Mouse (Mus musculus) olfactory bulb, adult 2 months (tissue): ENCODE measurements around the gene Fgfr2.

Experiments
- CTCF ChIP-seq: fragments of 200-500 bp; IDR thresholded peaks from 2 replicates; pipeline ENCODE4 v1.5.1; 2012; ENCODE audit warnings: low read depth, mild to moderate bottlenecking, low read length, moderate library complexity; ENCODE audit not compliant: insufficient read depth
- POLR2A ChIP-seq: fragments of 200-500 bp; IDR thresholded peaks from 2 replicates; pipeline ENCODE4 v1.6.1; 2012; ENCODE audit warnings: mild to moderate bottlenecking, low read depth, low read length, moderate library complexity; ENCODE audit not compliant: insufficient read depth

- no peak for TF ChIP-seq CTCF
- no peak for TF ChIP-seq POLR2A
Observed at GRCm38 (mm10) chr7:132711579-132711978, 411.6 kb downstream of the Fgfr2 start.
